Mouse (Mus musculus) erythroblast, embryonic 14.5 days (primary cell): Measurements from ENCODE around the gene Susd5.
"Not testable (repeated sequence)": the region's sequence is repeated elsewhere in the genome, so short reads cannot be mapped to it uniquely, and the experiment has no call there.

ENCODE experiments used
- GATA1 ChIP-seq: IDR thresholded peaks from 2 replicates; pipeline ENCODE4 v1.6.1; 2012; ENCODE audit warnings: low read length, inconsistent platforms, mixed read lengths
- TAL1 ChIP-seq: IDR thresholded peaks from 3 replicates; pipeline ENCODE4 v1.6.1; 2012; ENCODE audit warnings: low read length, inconsistent platforms, mixed read lengths

DNA sequence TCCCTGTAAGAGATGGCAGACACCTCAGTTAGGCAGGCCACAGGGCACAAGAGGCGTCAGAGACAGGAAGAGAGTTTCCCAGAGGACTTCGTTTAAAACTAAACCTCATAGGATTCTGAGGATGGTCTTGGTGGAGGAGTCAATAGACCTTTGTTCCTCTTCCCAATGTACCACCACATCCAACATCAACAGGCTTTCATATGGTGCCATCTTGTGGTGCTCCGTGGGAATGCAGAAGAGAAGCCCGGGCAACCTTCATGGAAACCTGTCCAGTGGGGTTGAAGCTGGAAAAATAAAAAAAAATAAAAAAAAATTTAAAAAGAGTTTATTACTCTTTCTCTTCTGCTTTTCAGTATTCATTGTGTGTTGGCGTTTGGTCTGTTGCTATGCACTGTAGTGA lies 59.7 kb downstream of the Susd5 start:
- TF ChIP-seq GATA1, TAL1: not testable (repeated sequence)
